Mouse (Mus musculus) liver, adult 2 months (tissue): ENCODE data around the gene Ifnlr1. TPM values are rescaled to one million over a fixed set of nuclear protein-coding genes. Genes with fewer than 3 reads are reported as not detected.
"Not testable (repeated sequence)": the region's sequence is repeated elsewhere in the genome, so short reads cannot be mapped to it uniquely, and the experiment has no call there.

ENCODE experiments used
- DNase-seq: peaks from one replicate; pipeline ENCODE4 v3.0.0-alpha.2; 2011; ENCODE audit warnings: low read depth, low spot score; ENCODE audit errors: extremely low read depth
- H3K27ac ChIP-seq: fragments of 200-500 bp; replicated peaks from 2 replicates; pipeline ENCODE4 v1.5.1; 2012; ENCODE audit warnings: low read depth, mild to moderate bottlenecking, control low read depth, inconsistent platforms, low read length; ENCODE audit not compliant: insufficient read depth
- H3K27me3 ChIP-seq: fragments of 200-500 bp; 2 replicates; pipeline ENCODE4 v1.6.1; 2012; ENCODE audit warnings: mild to moderate bottlenecking, moderate library complexity, low read length, inconsistent platforms; ENCODE audit not compliant: control insufficient read depth, insufficient read depth
- H3K36me3 ChIP-seq: fragments of 200-500 bp; 2 replicates; pipeline ENCODE4 v1.6.1; 2012; ENCODE audit warnings: low read length, inconsistent platforms; ENCODE audit not compliant: control insufficient read depth, insufficient read depth
- H3K4me1 ChIP-seq: fragments of 200-500 bp; 2 replicates; pipeline ENCODE4 v1.6.1; 2011; ENCODE audit warnings: low read length; ENCODE audit not compliant: control insufficient read depth, insufficient read depth
- H3K4me3 ChIP-seq: fragments of 200-500 bp; 2 replicates; pipeline ENCODE4 v1.5.1; 2011; ENCODE audit warnings: low read depth, mild to moderate bottlenecking, control low read depth, low read length, moderate library complexity; ENCODE audit not compliant: insufficient read depth
- H3K79me2 ChIP-seq: fragments of 200-500 bp; 2 replicates; pipeline ENCODE4 v1.6.1; 2012; ENCODE audit warnings: inconsistent platforms, mild to moderate bottlenecking, low read length, moderate library complexity; ENCODE audit not compliant: control insufficient read depth, insufficient read depth
- H3K9ac ChIP-seq: fragments of 200-500 bp; 2 replicates; pipeline ENCODE4 v1.6.1; 2012; ENCODE audit warnings: low read depth, mild to moderate bottlenecking, control low read depth, inconsistent platforms, low read length
- CTCF ChIP-seq: fragments of 200-500 bp; IDR thresholded peaks from 2 replicates; pipeline ENCODE4 v1.5.1; 2011; ENCODE audit warnings: low read depth, low read length, control low read depth
- POLR2A ChIP-seq: fragments of 200-500 bp; IDR thresholded peaks from 2 replicates; pipeline ENCODE4 v1.6.1; 2011; ENCODE audit warnings: low read length, control low read depth; ENCODE audit not compliant: insufficient read depth; ENCODE audit errors: extremely low read depth
- WGBS: fragments of 180-500 bp; shearing (Covaris S2); methylation state at CpG from one replicate; pipeline ENCODE4 v1.1.7; 2018; 5-methylcytosine and 5-hydroxymethylcytosine counted together
- polyA plus RNA-seq: library from polyadenylated mRNA; depleted of rRNA; stranded (reverse); fragments of >200 nt; gene quantifications from 2 replicates; pipeline ENCODE4 v1.2.3, GENCODE M21; 2012; rRNA removed
- total RNA-seq: library from RNA; depleted of rRNA; stranded (reverse); fragments of >200 nt; gene quantifications from 2 replicates; pipeline ENCODE4 v1.2.3, GENCODE M21; 2014; rRNA removed

The Ifnlr1 gene
- total RNA-seq (under 0.01 TPM in 1 of 2 replicates, not detected in the other), polyA plus RNA-seq (0.06 and 0.14 TPM in 2 replicates)

GRCm38 (mm10) chr4:135685906-135686567 is at the start of gene Ifnlr1:
Gene Ifnlr1 (plus strand): TSS chr4:135686287.
- Histone ChIP-seq H3K27ac (no peak within 1 kb of the TSS), H3K27me3 (peaks cover 5% of the 10 kb centered on the region; the same call in 1 of the 2 replicates), H3K79me2 (no peaks in the 10 kb centered on the region), H3K4me1 (peaks cover 6% of the 10 kb centered on the region), H3K9ac (no peak within 1 kb of the TSS), H3K36me3 (no peaks in the 10 kb centered on the region), H3K4me3 (peak within 1 kb of the TSS; percentile 40; the same call in 1 of the 2 replicates)
- peak; percentile 14 for DNase-seq
- 2% methylated on average over 41 of the region's 41 CpGs for WGBS
- TF ChIP-seq CTCF (no peak), POLR2A (no peak)

DNA sequence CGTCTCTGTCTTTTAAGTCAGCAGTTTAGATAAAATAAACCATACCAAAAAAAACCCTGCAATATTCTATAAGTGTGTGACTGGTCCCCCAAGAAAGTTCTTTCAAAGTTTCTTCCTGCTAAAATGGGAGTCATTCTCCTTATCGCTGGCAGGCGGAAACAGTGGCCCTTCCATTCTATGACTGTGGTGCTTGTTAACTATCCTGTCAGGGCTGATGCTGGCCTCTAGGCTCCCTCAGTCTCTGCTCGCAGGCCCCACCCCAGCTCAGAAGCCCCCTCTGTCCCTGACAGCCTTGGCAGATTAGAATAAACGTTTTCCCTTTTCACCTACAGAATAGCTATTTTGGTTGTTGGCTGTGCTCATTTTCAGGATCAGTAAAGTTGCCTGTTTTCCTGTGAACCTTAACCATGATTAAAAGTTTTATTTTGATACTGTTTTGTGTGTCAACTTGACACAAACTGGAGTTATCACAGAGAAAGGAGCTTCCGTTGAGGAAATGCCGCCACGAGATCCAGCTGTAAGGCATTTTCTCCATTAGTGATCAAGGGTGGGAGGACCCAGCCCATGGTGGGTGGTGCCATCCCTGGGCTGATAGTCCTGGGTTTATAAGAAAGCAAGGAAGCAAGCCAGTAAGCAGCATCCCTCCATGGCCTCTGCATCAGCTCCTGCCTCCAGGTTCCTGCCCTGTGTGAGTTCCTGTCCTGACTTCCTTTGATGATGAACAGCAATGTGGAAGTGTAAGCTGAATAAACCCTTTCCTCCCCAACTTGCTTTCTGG is 44.6 kb upstream of the Ifnlr1 start:
- H3K27me3 ChIP-seq, H3K36me3 ChIP-seq, H3K79me2 ChIP-seq, H3K4me3 ChIP-seq, DNase-seq, H3K27ac ChIP-seq, H3K9ac ChIP-seq, H3K4me1 ChIP-seq: not testable (repeated sequence)
- WGBS, result 82% methylated on average over 8 of the region's 8 CpGs

- no peak overlapping the region for H3K27ac ChIP-seq
- DNase-seq, result no peak
- H3K36me3 ChIP-seq, result no peaks in the 10 kb centered on the region
These were observed 41.0 kb upstream of the Ifnlr1 start for GRCm38 (mm10) chr4:135645022-135645637.

DNA sequence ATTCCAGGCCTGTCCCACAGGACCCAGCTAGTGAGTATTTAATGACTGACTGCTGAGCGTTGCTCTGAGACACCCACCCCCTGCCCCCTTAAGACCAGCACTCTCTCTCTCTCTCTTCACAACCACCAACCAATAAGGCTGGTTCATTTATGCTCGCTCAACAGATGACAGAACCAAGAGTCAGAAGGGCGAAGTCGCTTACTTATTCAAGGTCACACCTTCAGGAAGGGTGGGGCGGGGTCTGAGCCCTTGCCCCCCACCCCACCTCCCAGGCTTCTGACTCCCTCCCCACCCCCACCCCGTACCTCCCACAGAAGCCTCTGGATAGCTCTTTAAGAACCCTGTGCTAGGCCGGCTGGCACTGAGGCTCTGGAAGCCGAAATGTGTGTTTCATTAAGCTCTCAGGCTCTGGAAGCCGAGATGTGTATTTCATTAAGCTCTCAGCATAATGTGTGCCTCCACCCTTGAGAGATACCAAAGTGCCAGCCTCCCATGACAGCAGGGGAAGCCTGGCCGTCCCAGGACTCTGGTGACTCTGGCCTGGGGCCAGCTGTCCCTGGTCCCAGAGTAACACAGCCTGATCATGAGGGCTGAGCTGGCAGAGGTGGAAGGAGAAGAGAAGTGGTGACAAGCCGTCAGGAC is 33.0 kb upstream of the Ifnlr1 start:
- H3K4me3 ChIP-seq, result no peak overlapping the region
- no peak overlapping the region for H3K9ac ChIP-seq
- no peak for TF ChIP-seq CTCF
- no peak for TF ChIP-seq POLR2A
- 59% methylated on average over 11 of the region's 11 CpGs for WGBS
- H3K4me1 ChIP-seq, result peaks cover 2% of the 10 kb centered on the region
- no peaks in the 10 kb centered on the region for H3K36me3 ChIP-seq
- no peak overlapping the region for H3K27ac ChIP-seq
- no peaks in the 10 kb centered on the region for H3K27me3 ChIP-seq
- peak; percentile 56 for DNase-seq
- no peaks in the 10 kb centered on the region for H3K79me2 ChIP-seq

More at GRCm38 (mm10) chr4:135645022-135645637, 41.0 kb upstream of the Ifnlr1 start:
- 69% methylated on average over 12 of the region's 12 CpGs for WGBS
- Histone ChIP-seq H3K4me3 (no peak overlapping the region), H3K9ac (no peak overlapping the region), H3K4me1 (no peaks in the 10 kb centered on the region), H3K27me3 (peaks cover 2% of the 10 kb centered on the region; the same call in 1 of the 2 replicates), H3K79me2 (no peaks in the 10 kb centered on the region)
- TF ChIP-seq CTCF, result no peak
- TF ChIP-seq POLR2A, result no peak

DNA sequence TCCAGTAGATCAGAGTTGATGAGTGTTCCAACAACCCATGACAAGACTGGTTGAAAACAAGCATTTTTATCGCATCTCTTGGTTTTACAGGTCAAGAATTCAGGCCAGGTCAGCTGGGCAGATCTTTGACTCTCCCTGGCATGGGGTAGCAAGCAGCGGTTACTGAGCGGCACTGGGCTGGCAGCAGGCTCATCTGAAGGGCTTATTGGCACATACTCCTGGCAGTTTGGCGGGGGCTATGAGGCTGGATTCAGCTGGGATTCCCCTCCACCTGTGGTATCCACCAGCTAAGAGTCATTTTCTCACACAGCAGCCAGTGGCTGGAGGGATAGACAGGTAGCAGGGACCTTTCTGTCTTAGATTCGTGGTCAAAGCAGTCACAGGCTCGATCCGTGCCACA is 32.1 kb upstream of the Ifnlr1 start:
- Histone ChIP-seq H3K9ac (no peak overlapping the region), H3K27me3 (no peaks in the 10 kb centered on the region)

More for the DNA sequence above, 32.1 kb upstream of the Ifnlr1 start:
- H3K4me1 ChIP-seq, result peaks cover 2% of the 10 kb centered on the region
- no peak overlapping the region for H3K27ac ChIP-seq
- DNase-seq, result peak; percentile 7
- no peaks in the 10 kb centered on the region for H3K36me3 ChIP-seq
- WGBS, result 70% methylated on average over 7 of the region's 7 CpGs
- no peaks in the 10 kb centered on the region for H3K79me2 ChIP-seq
- no peak overlapping the region for H3K4me3 ChIP-seq
- no peak for TF ChIP-seq POLR2A
- no peak for TF ChIP-seq CTCF
